Mouse (Mus musculus): ENCODE results near the gene 1700008O03Rik.

DNA sequence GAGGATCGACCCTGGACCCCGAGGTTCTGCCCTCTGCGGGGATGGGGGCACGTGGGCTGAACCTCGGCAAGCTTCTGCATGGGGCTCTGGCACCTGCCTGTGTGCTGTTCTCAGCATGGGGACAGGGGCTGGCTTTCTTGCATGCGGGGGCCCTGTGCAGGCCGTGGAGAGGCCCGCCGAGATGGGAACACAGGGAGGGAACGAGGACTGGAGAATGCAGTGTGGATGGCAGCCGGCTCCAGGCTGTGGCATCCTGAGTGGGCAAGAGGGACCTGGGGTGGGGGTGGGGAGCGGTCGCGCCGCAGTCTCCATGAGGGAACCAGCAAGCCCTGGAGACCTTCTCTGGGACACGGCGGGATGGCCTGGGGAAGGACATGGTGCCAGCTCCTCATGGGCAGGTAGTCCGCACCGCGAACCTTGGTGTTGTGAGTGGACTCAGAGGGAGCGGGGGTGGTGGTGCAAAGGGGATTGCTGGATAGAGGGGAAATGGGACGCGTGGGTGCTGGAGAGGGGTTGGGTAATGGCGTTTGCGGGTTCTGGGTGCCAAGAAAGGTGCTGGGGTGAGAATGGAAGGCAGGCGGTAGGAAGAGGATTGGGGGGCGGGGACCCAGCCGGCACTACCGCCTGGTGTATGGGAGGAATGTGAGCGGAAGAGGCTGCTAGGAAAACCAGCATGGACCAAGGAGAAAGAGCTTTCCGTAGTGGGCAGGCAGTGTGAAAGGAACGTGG is 48.3 kb downstream of the 1700008O03Rik start:
- no peak for TF ChIP-seq CTCF (IDR thresholded peaks at IDR 0.05)
- no peak for TF ChIP-seq EP300 (IDR thresholded peaks at IDR 0.05; ENCODE audit: insufficient read depth, low read depth, low read length)
